Mouse (Mus musculus) 3T3-L1 (cell line): ENCODE results near the gene Ablim1.
A peak's percentile ranks its signal among the peaks of the same experiment; 100 is the strongest.

Experiments
- DNase-seq: peaks from one replicate; pipeline ENCODE4 v3.0.0-alpha.2; 2015; ENCODE audit warnings: low read depth, low spot score

The Ablim1 gene

DNA sequence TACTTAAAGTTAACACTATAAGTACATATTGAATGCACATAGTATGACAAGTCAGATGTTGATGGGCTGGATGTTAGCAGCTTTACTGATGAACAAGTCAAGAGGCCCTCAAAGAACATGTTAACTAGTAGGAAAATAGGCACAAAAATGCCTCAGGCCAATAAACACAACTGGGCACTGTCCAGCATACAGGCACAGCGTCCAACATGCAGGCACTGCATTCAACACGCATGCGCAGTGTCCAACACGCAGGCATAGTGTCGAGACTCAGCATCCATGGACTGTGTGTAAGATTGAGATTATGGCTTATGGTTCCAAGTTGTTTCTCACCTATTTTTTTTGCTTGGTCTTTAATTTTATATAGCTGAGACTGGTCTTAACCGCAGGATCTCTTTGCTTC lies 92.1 kb downstream of the Ablim1 start:
- DNase-seq: no peak

DNA sequence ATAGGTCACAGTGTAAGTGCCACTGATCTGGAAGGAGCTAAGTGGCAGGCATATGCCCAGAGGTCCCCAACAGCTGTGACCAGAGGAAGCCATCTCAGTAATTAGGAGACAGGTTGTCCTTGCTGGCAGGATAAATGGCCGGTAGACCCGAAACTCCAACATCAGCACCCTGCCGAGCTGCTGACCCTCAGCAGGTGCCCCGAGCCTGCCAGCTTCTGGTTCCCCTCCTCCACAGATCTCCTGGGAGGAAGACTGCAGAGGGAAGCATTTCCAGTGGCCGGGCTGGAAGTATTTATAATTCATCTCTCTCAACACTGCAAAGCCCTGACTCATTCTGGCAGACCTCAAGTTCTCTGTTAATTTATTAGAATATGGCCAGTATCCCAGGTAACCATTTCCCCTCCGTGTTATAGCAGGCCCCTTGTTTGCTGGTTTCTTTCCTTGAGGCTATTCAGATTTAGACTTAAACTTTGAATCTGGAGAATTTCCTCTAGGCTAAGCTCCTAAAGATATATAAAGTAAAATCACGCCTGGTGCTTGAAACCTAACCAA lies 93.0 kb downstream of the Ablim1 start:
- DNase-seq: peak; percentile 51

DNA sequence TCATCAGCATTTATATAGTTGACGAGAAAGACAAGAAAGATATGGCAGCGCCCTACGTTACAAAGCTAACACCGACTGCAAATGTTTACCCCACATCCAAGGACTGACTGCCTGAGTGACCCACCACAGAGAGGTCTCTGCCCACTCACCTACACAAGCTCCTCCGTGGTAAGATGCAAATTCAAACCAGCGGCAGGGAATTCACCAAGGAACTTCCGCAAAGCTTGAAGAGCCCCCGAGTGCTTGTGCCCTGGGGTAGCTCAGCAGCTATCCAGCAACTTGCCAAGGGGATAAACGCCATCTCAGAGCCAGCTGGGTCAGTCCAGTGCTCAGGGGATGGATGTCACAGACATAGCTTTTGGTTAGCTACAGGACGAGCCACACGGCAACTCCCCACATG lies 95.0 kb downstream of the Ablim1 start:
- DNase-seq: no peak

- DNase-seq: no peak
These were observed 97.6 kb downstream of the Ablim1 start for GRCm38 (mm10) chr19:57217161-57217560.

- no peak for DNase-seq
These were observed 99.2 kb downstream of the Ablim1 start for GRCm38 (mm10) chr19:57215527-57215926.

DNA sequence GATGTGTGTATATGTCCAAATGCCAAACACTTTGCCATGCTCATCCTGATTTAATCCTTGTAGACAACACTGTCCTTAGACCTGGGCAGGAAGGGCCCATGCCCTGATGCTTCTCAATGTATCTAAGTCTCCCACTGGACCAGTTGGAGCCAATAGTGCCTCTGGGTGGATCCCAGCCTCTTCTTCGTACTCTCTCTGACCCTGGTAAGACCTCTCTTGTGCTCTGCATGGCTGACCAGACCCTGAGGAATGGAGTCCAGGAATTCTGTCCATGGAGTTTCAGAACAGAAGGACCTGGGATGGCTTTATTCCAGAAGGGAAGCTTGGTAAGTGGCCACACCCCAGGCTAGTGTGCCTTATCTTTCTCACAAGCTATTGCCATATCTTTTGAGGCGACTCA lies 102.3 kb downstream of the Ablim1 start:
- DNase-seq: no peak

DNA sequence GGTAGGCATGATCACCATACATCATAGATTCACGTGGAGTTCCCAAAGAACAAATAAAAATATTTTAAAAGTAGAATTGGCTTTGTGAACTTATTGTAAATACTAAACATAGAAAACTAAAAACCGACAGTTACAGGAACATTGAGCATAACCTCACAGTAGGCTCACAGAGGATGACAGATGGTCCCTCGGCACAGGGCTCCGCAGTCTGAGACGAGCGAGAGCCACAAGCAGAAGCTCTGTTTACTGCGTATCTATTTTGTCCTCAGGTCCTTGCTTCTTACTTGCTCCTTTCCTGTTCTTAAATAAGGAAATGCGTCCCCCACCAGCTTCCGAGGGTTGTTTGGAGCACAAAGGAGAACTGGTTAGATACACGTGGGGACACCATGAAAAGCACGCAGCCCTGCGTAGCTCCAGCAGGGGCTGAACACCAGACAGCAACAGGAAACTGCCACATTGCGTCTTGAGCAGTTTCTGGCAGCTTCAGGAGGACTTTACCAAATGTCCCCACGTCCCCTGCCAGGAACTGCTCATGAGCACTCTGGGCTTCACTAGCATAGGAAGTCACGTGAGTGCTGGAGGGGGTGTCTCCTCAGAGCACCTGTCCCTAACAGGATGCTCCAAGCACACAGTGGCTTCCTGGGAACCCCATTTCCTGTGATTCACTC lies 103.1 kb downstream of the Ablim1 start:
- no peak for DNase-seq

DNA sequence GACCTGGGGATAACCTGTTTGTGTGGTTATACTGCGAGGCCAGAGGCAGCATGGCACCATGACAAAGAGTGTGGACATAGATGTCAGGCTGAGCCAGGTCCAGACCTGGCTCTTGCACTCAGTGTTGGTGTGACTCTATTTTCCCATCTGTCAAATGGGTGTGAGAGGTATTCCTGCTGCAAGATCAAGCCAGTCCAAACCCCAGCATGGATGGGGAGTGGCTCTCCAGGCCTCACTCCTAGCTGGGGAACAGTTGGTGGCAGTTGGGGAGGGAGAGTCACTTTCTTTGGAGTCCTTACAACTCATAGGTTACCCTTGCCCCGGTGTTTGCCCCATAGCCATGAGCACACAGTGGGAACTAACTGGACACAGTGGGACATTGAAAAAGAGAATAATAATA lies 103.8 kb downstream of the Ablim1 start:
- DNase-seq: no peak

DNA sequence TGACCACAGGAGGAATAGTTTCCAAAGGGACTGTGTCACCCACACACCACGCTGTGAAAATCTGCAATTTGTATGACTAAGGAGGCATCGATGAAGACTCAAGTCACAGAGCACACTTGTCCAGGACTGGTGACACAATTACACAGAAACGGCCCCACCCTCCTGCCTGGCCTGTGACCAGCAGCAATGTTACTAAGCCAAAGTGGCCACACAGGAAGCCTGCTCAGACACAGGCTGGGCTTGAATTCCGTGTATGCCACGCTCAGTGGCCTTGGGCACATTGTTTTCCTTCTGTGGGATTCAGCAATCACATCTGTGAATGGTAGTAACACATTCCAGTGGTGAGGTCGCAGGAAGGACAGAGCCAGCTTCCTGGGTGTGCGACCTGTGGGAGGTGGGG lies 110.6 kb downstream of the Ablim1 start:
- peak; percentile 76 for DNase-seq

- DNase-seq: no peak
These were observed 112.2 kb downstream of the Ablim1 start for GRCm38 (mm10) chr19:57202554-57202953.

- no peak for DNase-seq
These were observed 113.6 kb downstream of the Ablim1 start for GRCm38 (mm10) chr19:57201090-57201483.

DNA sequence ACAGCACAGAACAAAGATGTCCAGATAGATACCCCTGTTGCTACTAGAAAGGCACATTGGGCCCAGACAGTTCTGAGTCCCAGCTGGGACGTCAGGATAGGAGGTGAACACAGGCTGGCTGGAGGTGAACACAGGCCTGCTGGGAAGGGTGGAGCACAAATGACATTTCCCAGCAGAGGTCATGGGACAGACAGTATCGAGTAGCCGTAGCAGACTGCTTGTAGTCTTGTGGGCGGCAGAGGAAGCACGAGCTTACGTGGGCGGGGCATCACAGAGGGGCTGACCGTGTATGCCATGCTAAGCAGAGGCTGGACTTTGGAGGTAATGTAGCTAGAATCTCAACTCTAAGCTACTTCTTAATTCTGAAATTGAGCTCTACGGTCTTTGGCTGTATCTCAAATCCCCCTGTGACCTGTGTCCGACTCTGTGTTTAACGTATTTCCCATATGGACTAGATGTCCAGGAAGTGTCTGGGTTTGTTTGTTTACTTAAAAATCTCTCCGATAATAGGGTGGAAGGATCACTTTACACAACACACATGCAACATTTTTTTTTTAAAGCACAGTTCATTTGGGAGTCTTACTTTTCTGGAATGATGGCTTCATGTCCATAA lies 114.1 kb downstream of the Ablim1 start:
- DNase-seq: peak; percentile 36

DNA sequence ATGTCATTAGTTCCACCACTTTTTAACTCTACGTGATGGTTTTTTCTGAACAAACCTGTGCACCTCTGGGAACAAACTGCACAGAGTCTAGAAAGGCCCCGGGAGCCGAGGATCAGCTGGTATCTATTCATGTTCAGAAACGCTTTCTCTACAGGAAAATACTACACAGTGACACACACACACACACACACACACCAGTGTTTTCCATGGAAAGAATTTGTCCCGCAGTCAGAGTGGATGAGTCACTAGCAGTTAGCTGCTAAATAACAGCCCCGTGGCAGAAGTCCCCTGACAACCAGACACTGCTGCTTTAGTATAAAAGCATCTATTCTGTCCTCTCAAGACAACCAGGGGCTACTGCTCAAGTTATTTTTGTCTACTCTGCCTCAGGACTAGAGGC lies 115.4 kb downstream of the Ablim1 start:
- peak; percentile 88 for DNase-seq

- DNase-seq: peak; percentile 67
These were observed 116.2 kb downstream of the Ablim1 start for GRCm38 (mm10) chr19:57198531-57198930.

DNA sequence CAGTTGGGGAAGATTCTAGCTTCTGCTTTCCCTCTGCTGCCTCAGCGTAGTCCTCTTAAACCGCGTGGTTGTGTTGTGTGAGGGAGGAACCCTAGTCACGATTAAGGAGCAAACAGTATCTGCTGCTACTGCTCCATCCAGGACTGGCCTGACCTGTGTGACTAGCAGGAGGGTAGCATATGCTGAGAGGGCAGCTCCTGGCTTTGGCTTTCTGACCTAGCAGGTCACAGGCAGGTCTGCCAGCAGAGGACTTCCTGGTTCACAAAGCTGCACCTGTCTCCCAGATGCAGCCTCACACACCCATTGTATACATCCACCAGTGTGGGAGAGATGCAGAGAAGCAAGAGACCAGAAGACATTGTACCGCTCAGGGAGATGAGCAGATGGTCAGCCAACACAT lies 116.7 kb downstream of the Ablim1 start:
- peak; percentile 42 for DNase-seq

DNA sequence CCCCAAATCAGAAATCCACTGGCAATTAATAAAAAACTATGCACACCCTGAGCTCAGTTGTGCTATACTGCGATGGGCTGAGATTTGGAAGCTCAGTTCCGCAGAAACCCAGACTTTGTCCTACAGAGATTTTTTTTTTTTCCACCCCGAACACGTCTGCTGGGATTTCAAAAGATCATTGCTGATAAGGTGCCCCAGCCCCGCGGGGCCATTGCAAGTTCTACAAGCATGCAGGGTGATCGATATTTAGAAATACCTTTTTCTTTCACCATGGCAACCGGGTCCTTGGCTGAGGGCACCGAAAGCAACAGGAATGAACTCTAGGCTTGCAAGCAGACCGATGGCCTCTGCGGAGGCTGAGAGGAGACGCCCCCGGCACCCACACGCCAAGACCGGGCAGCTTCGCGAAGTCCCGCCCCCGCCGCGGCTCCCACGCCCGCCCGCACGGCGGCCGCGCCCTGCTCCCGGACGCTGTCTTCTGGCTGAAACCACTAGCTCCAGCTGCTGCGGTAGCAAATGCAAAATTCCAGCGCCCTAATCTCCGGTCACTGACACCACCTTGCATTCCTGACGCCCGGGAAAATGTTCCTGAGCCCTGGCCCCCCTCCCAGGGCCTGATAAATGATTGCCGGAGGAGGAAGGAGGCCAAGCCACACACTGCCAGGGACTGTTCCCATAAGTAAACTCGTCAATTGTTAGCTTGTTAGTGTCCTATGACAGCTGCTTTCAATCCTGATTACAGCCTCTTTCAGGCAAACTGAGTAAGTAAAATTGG lies 117.5 kb downstream of the Ablim1 start:
- peak; percentile 85 for DNase-seq

DNA sequence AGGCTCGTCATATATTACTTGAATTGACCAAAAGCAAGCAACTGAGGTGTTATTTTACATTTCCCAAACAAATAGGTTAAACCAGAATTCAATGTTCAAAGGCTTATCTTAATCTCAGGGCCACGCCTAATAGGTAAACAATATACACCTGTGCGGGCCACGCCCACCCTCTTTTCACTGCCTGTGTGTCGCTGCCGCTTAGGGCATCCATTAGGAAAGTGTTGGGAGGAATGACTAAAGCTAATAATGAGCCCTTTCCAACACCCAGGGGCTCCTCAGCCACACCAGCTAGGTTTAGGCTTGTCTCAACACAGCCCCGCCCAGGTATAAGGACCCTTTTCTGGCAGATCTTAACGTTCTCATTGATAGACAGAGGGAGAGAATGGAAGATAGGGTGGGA lies 118.1 kb downstream of the Ablim1 start:
- no peak for DNase-seq

DNA sequence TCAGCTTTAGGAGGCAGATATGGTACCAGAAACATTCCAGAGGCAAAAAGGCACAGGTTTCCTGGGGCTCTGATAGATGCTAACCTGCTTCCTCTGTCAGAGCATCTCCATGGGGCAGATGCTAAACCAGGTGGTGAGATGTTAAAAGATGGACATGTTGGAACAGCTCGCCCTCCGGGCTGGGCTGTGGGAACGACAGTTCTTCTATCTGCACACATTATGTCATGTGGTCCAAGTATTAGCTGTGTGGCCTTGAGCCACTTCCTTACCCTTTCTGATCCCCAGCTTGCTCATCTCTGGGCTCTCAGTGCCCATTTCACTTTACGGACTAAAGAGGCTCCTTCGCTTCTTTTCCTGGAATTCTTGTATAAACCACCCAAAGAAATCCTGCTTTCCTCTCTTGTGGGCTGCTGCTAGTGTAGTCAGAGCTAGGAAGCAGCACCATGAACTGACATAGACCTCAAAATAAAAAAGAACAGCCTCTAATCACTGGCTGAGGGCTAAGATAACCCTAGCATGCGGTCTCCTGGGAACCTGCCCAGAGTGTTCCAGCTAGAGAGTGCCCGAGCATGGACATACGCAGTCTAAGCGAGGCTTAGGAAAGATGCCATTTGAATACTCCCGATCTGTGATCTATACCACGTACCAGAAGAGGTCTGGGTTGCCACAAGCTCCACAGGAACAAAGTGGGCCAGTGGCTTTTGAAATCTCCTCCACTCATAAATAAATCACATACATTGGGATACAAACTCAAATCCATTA lies 119.4 kb downstream of the Ablim1 start:
- DNase-seq: no peak

DNA sequence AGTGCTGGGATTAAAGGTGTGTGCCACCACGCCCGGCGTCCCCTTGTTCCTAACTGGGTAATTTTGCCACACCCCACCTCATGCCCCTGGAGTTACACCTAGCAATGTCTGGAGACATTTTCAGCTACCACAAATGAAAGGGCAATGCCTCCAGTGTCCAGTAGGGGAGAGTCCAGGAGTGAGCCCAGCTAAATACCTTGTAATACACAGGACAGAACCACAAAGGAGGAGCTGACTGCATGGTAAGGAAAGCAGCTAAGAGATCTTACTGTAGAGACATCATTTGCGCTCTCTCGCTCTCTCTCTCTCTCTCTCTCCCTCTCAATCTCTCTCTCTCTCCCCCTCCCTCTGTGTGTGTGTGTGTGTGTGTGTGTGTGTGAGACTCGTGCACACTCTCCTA lies 120.8 kb downstream of the Ablim1 start:
- DNase-seq: peak; percentile 88

- no peak for DNase-seq
These were observed 121.3 kb downstream of the Ablim1 start for GRCm38 (mm10) chr19:57193382-57193781.

GRCm38 (mm10) chr19:57191109-57191508 lies 123.6 kb downstream of the Ablim1 start:
- DNase-seq: no peak

DNA sequence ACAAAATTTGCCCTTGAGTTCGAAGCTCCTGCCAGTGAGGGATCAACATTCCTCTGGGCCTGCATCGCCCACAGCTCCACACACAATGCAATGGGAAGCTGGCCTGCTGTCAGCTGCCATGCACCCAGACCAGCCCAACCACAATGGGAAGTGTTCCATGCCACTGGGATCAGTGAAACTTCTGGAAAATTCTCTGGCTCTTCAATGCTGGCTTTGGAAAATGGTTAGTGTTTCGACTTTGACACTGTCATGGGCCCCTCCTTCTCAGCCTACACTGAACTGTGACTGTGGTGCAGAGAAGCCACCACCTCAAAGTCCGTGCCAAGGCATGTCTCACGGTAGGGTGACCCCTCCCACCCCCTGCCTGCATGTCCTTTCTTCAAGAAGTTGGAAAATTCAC lies 125.3 kb downstream of the Ablim1 start:
- peak; percentile 72 for DNase-seq
